Mouse (Mus musculus) brain, adult 2 months (tissue): ENCODE measurements around the gene Pet100.
"Not testable (repeated sequence)": the region's sequence is repeated elsewhere in the genome, so short reads cannot be mapped to it uniquely, and the experiment has no call there.

Experiments used
- DNase-seq: peaks from one replicate; pipeline ENCODE4 v3.0.0; 2011; ENCODE audit warnings: low read depth, low spot score

Gene Pet100

GRCm38 (mm10) chr8:3621199-3621970 is at the start of gene Pet100, which contains the start of gene Xab2:
Gene Pet100, plus strand, starts transcription at chr8:3621548.
Gene Xab2, minus strand, starts transcription at chr8:3621316.
- peak; percentile 100 for DNase-seq

- DNase-seq, result no peak
Observed at GRCm38 (mm10) chr8:3574546-3574945, 46.8 kb upstream of the Pet100 start.

- DNase-seq, result no peak
Observed at GRCm38 (mm10) chr8:3576211-3576960, 45.0 kb upstream of the Pet100 start.

GRCm38 (mm10) chr8:3579390-3580364 is 41.7 kb upstream of the Pet100 start:
- DNase-seq, result no peak

- not testable (repeated sequence) for DNase-seq
Observed at GRCm38 (mm10) chr8:3581961-3582360, 39.4 kb upstream of the Pet100 start.

- no peak for DNase-seq
Observed at GRCm38 (mm10) chr8:3586452-3586851, 34.9 kb upstream of the Pet100 start.

GRCm38 (mm10) chr8:3586993-3587390 is 34.4 kb upstream of the Pet100 start, which contains the start of gene Camsap3:
Gene Camsap3, plus strand, starts transcription at chr8:3587293.
- no peak for DNase-seq

- DNase-seq, result peak; percentile 84
Observed at GRCm38 (mm10) chr8:3587391-3588257, 33.7 kb upstream of the Pet100 start.

- DNase-seq, result no peak
Observed at GRCm38 (mm10) chr8:3588258-3588633, 33.1 kb upstream of the Pet100 start.

GRCm38 (mm10) chr8:3593470-3593869 is 27.9 kb upstream of the Pet100 start:
- peak; percentile 54 for DNase-seq

- DNase-seq, result no peak
Observed at GRCm38 (mm10) chr8:3594466-3594865, 26.9 kb upstream of the Pet100 start.

GRCm38 (mm10) chr8:3598054-3598453 is 23.3 kb upstream of the Pet100 start:
- DNase-seq, result no peak

GRCm38 (mm10) chr8:3599219-3599618 is 22.1 kb upstream of the Pet100 start:
- DNase-seq, result no peak

GRCm38 (mm10) chr8:3600401-3600800 is 20.9 kb upstream of the Pet100 start:
- no peak for DNase-seq

GRCm38 (mm10) chr8:3603439-3603838 is 17.9 kb upstream of the Pet100 start:
- no peak for DNase-seq

- no peak for DNase-seq
Observed at GRCm38 (mm10) chr8:3606593-3606992, 14.8 kb upstream of the Pet100 start.

GRCm38 (mm10) chr8:3607822-3608221 is 13.5 kb upstream of the Pet100 start:
- peak; percentile 70 for DNase-seq

- DNase-seq, result peak; percentile 41
Observed at GRCm38 (mm10) chr8:3609046-3609815, 12.1 kb upstream of the Pet100 start.

- DNase-seq, result no peak
Observed at GRCm38 (mm10) chr8:3609816-3610150, 11.6 kb upstream of the Pet100 start.

- no peak for DNase-seq
Observed at GRCm38 (mm10) chr8:3622119-3622518, 771 bp downstream of the Pet100 start.
